Mouse (Mus musculus): ENCODE measurements around the gene Lyar.

DNA sequence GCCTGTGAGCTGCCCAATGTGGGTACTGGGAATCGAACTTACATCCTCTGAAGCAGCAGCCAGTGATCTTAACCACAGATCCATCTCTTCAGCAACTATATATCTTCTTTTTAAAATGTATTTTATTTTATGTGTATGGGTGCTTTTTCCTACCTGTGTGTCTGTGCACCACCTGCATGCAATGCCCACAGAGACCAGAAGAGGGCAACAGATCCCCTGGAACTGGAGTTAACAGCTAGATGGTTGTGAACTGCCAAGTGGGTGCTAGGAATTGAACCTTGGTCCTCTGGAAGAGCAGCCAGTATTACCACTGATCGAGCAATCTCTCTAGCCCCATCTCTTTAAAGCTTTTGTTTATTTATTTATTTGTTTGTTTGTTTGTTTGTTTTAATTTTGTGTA lies 16.4 kb downstream of the Lyar start:
- TF ChIP-seq FLI1 (IDR thresholded peaks at IDR 0.05; ENCODE audit: low read length) (no peak), GATA1 (IDR thresholded peaks at IDR 0.05; ENCODE audit: borderline replicate concordance, low read length) (no peak)
